Mouse (Mus musculus) adrenal gland, adult (tissue): ENCODE results near the gene Ifi203.
"Not testable (repeated sequence)": the region's sequence is repeated elsewhere in the genome, so short reads cannot be mapped to it uniquely, and the experiment has no call there.

Experiments used
- DNase-seq, 2 experiments: peaks; one replicate each; pipeline ENCODE4 v3.0.0; 2022 to 2023; ENCODE audit warnings: low spot score in 1 of 2; ENCODE audit not compliant: inconsistent age in 2 of 2

Ifi203 gene

GRCm38 (mm10) chr1:173941924-173942779 lies at the start of gene Ifi203, which contains the start of gene Mndal:
Gene Ifi203, minus strand, starts transcription at chr1:173942672.
Gene Mndal, minus strand, starts transcription at chr1:173942491.
- peak in 1 of 2 experiments; percentile 46 for DNase-seq

DNA sequence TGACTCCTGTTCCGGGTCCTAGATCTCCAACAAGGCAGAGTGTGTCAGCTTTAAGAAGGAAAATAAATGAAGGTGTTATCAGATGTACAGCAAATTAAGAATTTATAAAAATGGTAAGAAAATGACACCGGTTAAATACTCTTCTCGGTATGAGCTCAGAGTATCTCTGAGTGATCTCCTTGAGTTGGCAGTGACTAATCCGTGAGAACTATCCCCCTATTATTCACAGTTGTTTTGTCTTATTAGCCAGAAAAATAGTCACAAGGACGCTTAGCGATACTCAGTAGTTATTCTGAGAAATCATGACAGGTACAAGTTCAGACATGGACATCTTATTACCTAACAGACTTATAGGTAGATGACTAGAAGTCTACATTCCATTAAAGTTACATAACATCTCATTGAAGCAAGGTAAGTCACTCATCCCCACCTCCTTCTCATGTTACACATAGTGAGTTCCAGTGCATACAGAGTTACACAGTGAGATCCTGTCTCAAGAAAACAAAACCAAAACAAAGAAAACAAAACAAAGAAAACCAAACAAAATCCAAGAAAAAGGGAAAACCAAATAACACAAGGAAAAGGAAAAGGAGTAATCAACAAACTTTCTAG lies 40.3 kb upstream of the Ifi203 start, which contains the start of gene Ifi202b:
Gene Ifi202b, minus strand, starts transcription at position 51 of the 612 bp plus-strand sequence.
- DNase-seq: not testable (repeated sequence)

DNA sequence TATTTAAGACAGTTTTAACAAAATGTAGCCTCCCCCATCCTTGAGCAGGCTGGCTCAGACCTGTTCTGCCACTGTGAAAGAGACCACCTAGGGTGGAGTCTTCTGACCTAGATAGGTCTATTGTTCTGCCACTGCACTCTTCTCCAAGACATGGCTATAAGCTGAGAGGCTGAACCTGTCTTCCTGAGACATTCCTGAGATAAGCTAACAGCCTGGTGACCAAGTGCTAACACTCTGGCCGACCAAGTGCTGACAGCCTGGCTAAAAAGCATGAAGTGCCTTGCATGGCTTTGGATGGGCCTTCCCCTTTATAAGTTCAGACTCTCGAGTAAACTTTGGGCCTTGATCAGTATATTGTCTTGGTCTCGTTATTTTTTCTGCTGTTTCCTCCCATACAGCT lies 38.6 kb upstream of the Ifi203 start:
- DNase-seq: not testable (repeated sequence)

- DNase-seq: no peak
Measured at GRCm38 (mm10) chr1:173977622-173978021, 35.1 kb upstream of the Ifi203 start.

DNA sequence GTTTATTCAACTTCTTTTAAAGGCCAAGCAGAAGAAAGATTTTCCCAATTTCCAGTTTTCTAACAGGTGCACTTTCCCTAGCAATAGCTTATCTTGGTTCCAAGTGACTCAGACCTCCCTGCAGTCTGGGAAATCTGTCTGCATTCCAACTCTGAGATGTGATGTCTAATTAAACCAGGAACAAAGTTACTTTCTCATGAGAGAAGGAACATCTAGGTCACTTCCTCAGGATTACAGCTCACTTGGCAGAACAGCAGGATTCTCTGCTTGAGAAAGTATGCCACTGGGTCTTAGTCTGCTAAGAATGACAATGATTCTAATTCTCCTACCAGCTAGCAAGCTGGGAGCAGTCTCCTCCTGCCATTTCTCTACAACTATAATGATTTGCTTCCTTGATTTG lies 30.6 kb upstream of the Ifi203 start:
- DNase-seq: no peak

GRCm38 (mm10) chr1:173961491-173961890 lies 19.0 kb upstream of the Ifi203 start:
- DNase-seq: not testable (repeated sequence)

GRCm38 (mm10) chr1:173959998-173960397 lies 17.5 kb upstream of the Ifi203 start:
- DNase-seq: not testable (repeated sequence)

DNA sequence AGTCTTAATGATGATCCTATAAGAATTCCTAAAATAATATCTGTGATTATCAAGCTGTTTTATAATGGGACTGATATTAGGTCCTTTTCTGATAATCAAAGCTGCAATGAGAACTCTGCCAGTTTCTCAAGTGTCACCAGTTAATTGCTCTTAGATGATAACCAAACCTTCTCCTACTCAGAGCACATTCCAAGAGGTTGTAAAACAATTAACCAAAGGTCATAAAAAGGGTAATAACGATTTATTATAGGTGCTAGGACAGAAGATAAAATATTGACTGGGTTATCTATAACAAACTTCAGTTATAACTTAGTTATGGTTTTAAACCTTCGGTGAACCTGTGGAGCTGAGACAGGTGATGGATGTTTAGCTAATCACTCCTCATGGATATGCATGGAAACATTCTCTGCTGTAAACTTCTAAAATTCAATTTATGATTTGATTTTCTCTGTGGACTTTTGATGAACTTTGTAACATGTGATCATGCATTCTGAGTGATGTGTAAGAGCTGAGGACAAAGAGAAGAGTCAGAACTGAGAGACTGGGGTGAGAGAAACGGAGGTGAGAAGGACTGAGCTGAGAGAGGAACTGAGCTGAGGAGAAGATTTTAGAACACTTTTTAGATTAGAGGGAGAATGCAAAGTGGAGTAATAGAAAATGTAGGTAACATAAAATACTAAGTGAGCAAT lies 13.5 kb upstream of the Ifi203 start:
- DNase-seq: not testable (repeated sequence)

- DNase-seq: no peak
Measured at GRCm38 (mm10) chr1:173955071-173955796, 12.8 kb upstream of the Ifi203 start.

- DNase-seq: no peak
Measured at GRCm38 (mm10) chr1:173953563-173953962, 11.1 kb upstream of the Ifi203 start.

GRCm38 (mm10) chr1:173949044-173949443 lies 6.6 kb upstream of the Ifi203 start:
- DNase-seq: not testable (repeated sequence)

GRCm38 (mm10) chr1:173942780-173943066 lies 251 bp upstream of the Ifi203 start:
- DNase-seq: not testable (repeated sequence)

DNA sequence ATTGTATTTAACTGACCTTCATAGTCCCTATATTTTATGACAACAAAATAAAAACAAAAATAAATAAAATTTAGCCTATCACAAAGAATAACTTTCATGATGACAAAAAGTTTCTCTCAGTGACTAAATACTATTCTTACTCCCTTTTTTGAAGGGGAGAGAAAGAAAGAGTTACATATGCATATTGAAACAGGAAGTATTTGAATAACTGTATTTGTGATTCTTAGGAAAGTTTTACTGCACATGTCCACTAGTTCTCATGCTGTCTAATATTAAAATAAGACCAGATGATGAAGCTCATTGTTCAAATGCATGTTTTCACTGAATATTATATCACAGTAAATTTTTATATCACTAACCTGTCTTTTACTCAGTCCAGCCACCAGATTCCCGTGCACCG lies 950 bp downstream of the Ifi203 start:
- not testable (repeated sequence) for DNase-seq

DNA sequence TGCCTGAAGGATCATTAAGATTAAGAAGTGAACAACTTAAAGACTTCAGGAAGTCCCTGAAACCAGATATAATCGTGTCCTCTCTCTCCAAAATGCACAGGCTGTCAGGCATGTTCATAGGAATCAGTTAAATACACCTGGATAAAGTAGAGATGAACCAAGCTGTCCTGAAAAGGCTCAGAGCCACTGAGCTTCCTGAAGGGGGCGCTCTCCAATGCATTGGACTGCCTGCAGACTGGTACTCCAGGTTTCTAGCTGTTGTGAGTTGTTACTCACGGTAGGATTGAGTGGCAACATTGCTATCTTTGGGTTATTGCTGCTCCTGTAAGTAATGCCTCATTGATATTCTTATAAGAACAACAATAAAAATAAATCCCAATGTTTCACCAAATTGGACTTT lies 23.2 kb downstream of the Ifi203 start:
- not testable (repeated sequence) for DNase-seq

DNA sequence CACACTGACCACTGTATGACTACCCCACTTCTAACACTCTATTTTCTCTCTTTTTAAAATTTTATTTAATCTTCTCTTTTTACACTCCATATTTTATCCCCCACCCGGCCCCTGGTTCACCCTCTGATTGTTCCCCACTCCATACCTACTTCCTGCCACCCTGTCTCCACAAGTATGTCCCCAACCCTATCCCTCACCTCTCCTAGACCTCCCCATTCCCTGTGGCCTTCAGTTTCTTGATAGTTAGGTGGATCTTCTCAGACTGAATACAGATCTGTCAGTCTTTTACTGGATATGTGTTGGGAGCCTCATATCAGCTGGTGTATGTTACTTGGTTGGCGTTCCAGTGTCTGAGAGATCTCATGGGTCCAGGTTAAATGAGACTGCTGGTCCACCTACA lies 27.9 kb downstream of the Ifi203 start:
- no peak for DNase-seq

DNA sequence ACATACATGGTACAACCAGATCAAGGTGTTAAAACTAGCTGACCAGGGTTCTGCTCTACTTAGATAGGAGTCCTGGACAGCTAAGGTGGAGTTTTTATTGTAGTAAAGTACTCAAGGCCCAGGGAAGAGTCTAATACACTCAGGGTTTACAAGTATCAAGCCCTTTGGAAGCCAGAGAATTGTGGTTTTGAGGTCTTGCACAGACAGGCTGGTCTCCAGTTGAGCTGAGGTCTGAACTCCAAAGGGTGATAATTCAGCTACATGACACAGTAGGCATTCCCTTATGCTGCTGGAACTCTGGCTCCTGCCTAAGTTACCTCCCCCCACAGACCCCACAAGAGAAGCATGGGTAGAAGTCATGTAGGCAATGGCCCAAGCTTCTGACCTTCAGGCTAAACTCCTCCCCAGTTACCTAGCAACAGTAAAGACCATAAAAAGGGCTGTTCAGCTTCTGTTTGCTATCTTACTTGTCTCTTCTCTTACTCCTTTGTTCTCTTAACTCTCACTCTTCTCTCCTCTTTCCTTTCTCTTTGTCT lies 29.1 kb downstream of the Ifi203 start:
- DNase-seq: not testable (repeated sequence)

DNA sequence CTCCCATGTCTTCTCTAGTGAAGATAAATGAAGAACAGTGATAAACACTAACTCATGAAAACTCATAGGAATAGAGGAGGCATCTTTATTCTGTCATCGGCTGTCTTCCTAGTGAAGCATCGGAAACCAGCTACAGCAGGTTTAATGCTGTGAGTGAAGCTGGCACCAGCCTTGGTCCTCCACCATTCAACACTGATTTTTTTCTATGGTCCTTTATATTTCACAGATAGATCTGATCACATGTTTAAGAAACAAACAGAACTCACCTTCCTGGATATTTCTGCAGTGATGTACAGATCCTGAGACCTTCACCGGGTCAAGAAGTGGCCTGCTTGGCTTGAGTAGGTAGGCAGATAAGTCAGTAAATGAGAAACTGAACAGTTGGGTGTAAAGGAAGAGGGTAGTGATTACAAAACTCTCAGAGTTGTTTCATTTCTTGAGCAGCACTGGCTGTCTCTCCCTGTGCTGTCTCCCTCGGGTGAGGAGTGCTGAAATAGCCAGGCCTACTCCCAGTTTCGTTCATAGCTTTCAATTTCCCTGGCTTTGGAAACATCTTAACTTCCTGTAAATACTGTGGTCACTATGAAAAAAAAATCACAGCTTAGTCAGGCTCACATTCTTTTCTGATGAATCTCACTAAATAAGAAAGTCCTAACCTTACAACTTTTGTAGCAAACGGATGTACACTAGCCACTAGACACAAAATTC lies 29.8 kb downstream of the Ifi203 start, which contains the start of gene Ifi211:
Gene Ifi211, minus strand, starts transcription at position 499 of the 708 bp plus-strand sequence.
- DNase-seq: peak; percentile 19 to 63

DNA sequence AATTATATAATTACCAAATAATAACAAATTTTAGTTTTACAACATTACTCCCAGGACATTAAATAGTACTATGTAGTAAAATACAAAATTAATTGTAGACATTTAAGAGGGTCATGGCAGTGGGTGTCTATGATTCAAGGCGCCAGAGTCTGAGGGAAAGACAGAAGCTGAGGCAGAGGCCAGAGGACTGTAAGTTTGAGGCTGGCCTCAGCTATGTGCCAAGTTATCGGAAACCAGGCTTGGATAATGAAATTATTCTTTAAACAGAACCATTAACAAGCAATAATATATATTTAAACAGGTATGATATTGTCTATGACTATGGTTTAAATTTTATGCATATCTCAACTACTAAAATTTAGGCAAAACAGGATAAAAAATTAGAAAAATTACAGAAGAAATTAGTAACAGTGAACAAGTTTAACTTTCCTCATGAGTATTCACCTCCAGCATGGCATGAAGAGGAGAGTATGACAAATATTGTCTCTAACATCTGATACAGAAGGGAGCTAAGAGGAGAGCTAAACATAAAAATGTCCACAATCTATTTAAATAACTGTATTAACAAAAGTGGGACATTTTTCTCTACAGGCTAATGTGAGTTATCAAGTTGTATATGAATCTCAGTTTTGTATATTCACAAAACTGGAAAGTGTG lies 30.5 kb downstream of the Ifi203 start:
- no peak for DNase-seq

DNA sequence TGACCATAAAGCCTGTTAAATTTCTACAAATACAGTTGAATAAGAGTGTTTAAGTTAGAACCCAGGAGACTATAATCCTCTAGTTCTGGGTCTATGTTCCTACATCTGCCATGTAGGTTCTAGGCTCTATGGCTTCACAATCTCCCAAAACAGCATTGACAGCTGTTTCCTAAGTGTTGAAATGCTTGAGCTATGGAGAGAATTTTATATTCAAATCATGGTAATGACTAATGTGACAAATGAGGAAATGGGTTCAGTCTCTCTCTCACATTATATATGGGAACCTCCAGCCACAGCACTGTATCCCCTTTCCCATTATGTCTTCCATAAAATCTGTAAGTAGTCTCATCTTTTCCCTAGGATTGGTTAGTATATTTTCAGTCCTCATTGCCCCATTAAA lies 34.1 kb downstream of the Ifi203 start:
- DNase-seq: not testable (repeated sequence)
